Mouse (Mus musculus) kidney, postnatal 25 days (tissue): ENCODE data around the gene Glrx5.

ENCODE experiments used
- DNase-seq, 2 experiments: peaks; one replicate each; pipeline ENCODE4 v3.0.0; 2021; ENCODE audit warnings: mixed read lengths in 2 of 2

Gene Glrx5

GRCm38 (mm10) chr12:105004956-105005714 lies 27.4 kb upstream of the Glrx5 start:
- DNase-seq: peak in 1 of 2 experiments; percentile 64

- DNase-seq: no peak
These were observed 26.8 kb upstream of the Glrx5 start for GRCm38 (mm10) chr12:105005715-105005972.

- no peak for DNase-seq
These were observed 24.3 kb upstream of the Glrx5 start for GRCm38 (mm10) chr12:105008150-105008549.

- peak; percentile 85 to 96 for DNase-seq
These were observed 23.7 kb upstream of the Glrx5 start for GRCm38 (mm10) chr12:105008752-105009178.

GRCm38 (mm10) chr12:105009370-105010212 lies 22.9 kb upstream of the Glrx5 start, which contains the start of gene Syne3:
Syne3 (minus strand) TSS chr12:105009809.
- peak; percentile 81 to 92 for DNase-seq

- no peak for DNase-seq
These were observed 22.2 kb upstream of the Glrx5 start for GRCm38 (mm10) chr12:105010213-105010790.

- no peak for DNase-seq
These were observed 20.9 kb upstream of the Glrx5 start for GRCm38 (mm10) chr12:105011589-105011988.

- DNase-seq: no peak
These were observed 20.2 kb upstream of the Glrx5 start for GRCm38 (mm10) chr12:105012314-105012713.

GRCm38 (mm10) chr12:105013065-105013464 lies 19.4 kb upstream of the Glrx5 start:
- peak; percentile 84 to 89 for DNase-seq

GRCm38 (mm10) chr12:105016199-105016598 lies 16.3 kb upstream of the Glrx5 start:
- DNase-seq: no peak

- DNase-seq: peak; percentile 78 to 89
These were observed 15.8 kb upstream of the Glrx5 start for GRCm38 (mm10) chr12:105016639-105017038.

- peak; percentile 58 to 69 for DNase-seq
These were observed 12.9 kb upstream of the Glrx5 start for GRCm38 (mm10) chr12:105019359-105020219.

GRCm38 (mm10) chr12:105021441-105022069 lies 10.9 kb upstream of the Glrx5 start:
- peak in 1 of 2 experiments; percentile 38 for DNase-seq

GRCm38 (mm10) chr12:105022141-105022540 lies 10.3 kb upstream of the Glrx5 start:
- peak in 1 of 2 experiments; percentile 38 for DNase-seq

GRCm38 (mm10) chr12:105022776-105023175 lies 9.7 kb upstream of the Glrx5 start:
- no peak for DNase-seq

GRCm38 (mm10) chr12:105025271-105025946 lies 7.1 kb upstream of the Glrx5 start:
- DNase-seq: peak; percentile 67 to 90

- no peak for DNase-seq
These were observed 6.4 kb upstream of the Glrx5 start for GRCm38 (mm10) chr12:105025947-105026586.

- peak; percentile 80 to 87 for DNase-seq
These were observed 5.0 kb upstream of the Glrx5 start for GRCm38 (mm10) chr12:105027323-105027991.

- no peak for DNase-seq
These were observed 2.6 kb upstream of the Glrx5 start for GRCm38 (mm10) chr12:105029890-105030289.
